Mouse (Mus musculus) limb, embryonic 15.5 days (tissue): ENCODE results near the gene Pcsk4. TPM values are rescaled to one million over a fixed set of nuclear protein-coding genes. Genes with fewer than 3 reads are reported as not detected.

Experiments used
- ATAC-seq: fragments of 200-750 bp; cut with Nextera tagmentation; 2 replicates; pipeline ENCODE4 v1.8.0; 2017; ENCODE audit warnings: low read depth, moderate TSS enrichment; ENCODE audit not compliant: insufficient number of reproducible peaks, low FRiP score, low TSS enrichment
- H3K27ac ChIP-seq: fragments of 300-500 bp; sonication (generic); 2 replicates; pipeline ENCODE4 v1.5.1; 2015; ENCODE audit warnings: moderate library complexity, mild to moderate bottlenecking, inconsistent platforms
- H3K27me3 ChIP-seq: fragments of 300-500 bp; sonication (generic); 2 replicates; pipeline ENCODE4 v1.6.1; 2015; ENCODE audit warnings: inconsistent platforms
- H3K36me3 ChIP-seq: fragments of 300-500 bp; sonication (generic); 2 replicates; pipeline ENCODE4 v1.6.1; 2015; ENCODE audit warnings: inconsistent platforms
- H3K4me1 ChIP-seq: fragments of 300-500 bp; sonication (generic); 2 replicates; pipeline ENCODE4 v1.6.1; 2015; ENCODE audit warnings: inconsistent platforms
- H3K4me2 ChIP-seq: fragments of 300-500 bp; sonication (generic); 2 replicates; pipeline ENCODE4 v1.6.1; 2015; ENCODE audit warnings: mild to moderate bottlenecking, inconsistent platforms
- H3K4me3 ChIP-seq: fragments of 300-500 bp; sonication (generic); 2 replicates; pipeline ENCODE4 v1.5.1; 2015; ENCODE audit warnings: mild to moderate bottlenecking, inconsistent platforms
- H3K9ac ChIP-seq: fragments of 300-500 bp; sonication (generic); 2 replicates; pipeline ENCODE4 v1.6.1; 2015; ENCODE audit warnings: inconsistent platforms
- H3K9me3 ChIP-seq: fragments of 300-500 bp; sonication (generic); 2 replicates; pipeline ENCODE4 v1.6.1; 2016; ENCODE audit warnings: inconsistent platforms
- whole genome bisulfite sequencing: fragments of 180-500 bp; shearing (Covaris S2); methylation state at CpG from one replicate; pipeline ENCODE4 v1.1.7; 2015; 5-methylcytosine and 5-hydroxymethylcytosine counted together
- polyA plus RNA-seq: library from polyadenylated mRNA; unstranded; fragments of >200 nt; fragmentation: Nextera tagmentation; extraction: Ambion mirVana; gene quantifications from 2 replicates; pipeline ENCODE4 v1.2.1, GENCODE M21; 2015

The Pcsk4 gene
- polyA plus RNA-seq: 4.3 and 5.0 TPM in 2 replicates

DNA sequence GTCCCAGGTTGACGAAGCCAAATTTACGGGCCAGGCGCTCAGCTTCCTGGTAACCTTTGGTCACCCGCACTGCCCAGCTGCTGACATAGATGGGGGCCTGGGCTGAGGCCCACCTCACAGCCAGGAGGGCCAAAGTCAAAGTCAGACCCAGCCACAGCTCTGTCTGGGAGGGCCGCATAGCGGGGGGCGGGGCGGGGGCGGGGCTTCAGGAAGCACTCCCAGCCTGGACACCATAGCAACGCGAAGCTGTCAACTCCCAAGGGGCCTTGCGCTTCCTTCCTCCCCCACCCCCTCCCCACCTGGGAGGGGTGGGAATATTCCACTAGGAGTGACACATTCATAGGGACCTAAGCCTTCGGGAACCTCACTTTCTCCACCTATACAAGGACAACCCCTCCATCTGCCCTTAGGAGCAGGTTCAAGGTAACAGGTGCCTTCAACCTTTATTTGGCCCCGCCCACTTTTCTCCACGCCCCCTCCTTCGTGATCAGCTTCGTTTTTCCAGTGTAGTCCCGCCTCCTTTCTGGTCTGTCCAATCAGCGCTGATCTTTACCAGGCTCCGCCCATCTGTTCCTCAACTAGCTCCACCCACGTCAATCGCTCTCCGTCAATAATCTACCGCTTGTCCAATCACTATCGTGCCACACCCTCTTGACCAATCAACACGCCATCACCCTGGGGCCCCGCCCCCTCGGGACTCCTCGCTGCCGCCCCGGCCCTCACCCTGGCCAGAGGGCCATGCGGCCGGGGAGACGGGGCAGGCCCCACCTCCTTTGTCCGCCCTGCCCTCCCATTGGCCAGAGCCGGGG lies at the start of gene Pcsk4, which contains the start of gene Reep6:
Gene Pcsk4 (minus strand): TSS at position 226 of the 809 bp plus-strand sequence.
Gene Reep6 (plus strand): TSS at position 681 of the 809 bp plus-strand sequence.
- Histone ChIP-seq H3K4me3 (peak within 1 kb of the TSS; percentile 49), H3K9me3 (no peaks in the 10 kb centered on the region), H3K9ac (peak within 1 kb of the TSS; percentile 33; the same call in 1 of the 2 replicates), H3K4me2 (peak within 1 kb of the TSS; percentile 93), H3K4me1 (peaks cover 26% of the 10 kb centered on the region), H3K27ac (no peak within 1 kb of the TSS), H3K27me3 (peaks cover 28% of the 10 kb centered on the region), H3K36me3 (no peaks in the 10 kb centered on the region)
- WGBS: 3% methylated on average over 36 of the region's 36 CpGs
- peak; percentile 91 for ATAC-seq

DNA sequence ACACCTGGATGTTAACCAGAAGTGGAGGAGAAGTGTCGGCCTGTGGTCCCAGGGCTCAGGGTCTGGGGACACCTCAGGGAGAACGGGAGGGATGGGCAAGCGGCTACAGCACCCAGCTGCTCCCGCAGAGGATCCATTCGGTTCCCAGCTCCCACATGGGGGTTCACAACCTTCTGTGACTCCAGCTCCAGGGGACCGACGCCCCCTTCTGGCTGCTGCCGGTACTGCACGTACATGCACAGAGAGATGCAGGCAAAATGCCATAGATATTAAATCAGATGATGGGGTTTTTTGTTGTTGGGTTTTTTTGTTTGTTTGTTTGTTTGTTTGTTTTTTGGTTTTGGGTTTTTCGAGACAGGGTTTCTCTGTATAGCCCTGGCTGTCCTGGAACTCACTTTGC lies 48.4 kb upstream of the Pcsk4 start:
- no peak for ATAC-seq
- Histone ChIP-seq H3K27me3 (0 out of 2 replicates have a peak, but pooled peaks cover 1% of the 10 kb centered on the region), H3K4me1 (no peaks in the 10 kb centered on the region; the same call in 1 of the 2 replicates), H3K9ac (no peak overlapping the region), H3K27ac (no peak overlapping the region), H3K4me2 (no peak overlapping the region), H3K36me3 (peaks cover 31% of the 10 kb centered on the region), H3K9me3 (no peaks in the 10 kb centered on the region), H3K4me3 (no peak overlapping the region)
- WGBS: 50% methylated on average over 10 of the region's 10 CpGs

DNA sequence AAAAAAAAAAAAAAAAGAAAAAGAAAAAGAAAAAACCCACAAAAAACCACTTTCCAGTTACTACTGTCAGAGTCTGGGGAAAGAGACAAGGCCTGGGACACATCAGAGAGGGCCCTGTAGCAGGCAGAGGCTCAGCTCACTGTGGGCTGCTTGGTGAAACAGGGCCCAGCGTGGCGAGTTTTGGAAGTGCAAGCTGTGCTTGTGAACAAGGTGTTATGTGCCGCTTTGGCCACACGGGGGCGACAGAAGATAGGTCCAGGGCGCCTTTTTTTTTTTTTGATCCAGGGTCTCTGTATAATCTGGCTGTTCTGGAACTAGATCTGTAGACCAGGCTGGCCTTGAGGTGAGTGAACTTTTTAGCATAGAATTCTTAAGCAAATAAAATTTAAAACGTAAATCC lies 46.9 kb upstream of the Pcsk4 start:
- H3K4me1 ChIP-seq: peaks cover 11% of the 10 kb centered on the region
- no peak overlapping the region for H3K4me2 ChIP-seq
- ATAC-seq: no peak
- no peaks in the 10 kb centered on the region for H3K9me3 ChIP-seq
- WGBS: 2% methylated on average over 7 of the region's 7 CpGs
- peaks cover 16% of the 10 kb centered on the region for H3K36me3 ChIP-seq
- no peak overlapping the region for H3K27ac ChIP-seq
- 0 out of 2 replicates have a peak, but pooled peaks cover 3% of the 10 kb centered on the region for H3K27me3 ChIP-seq
- no peak overlapping the region for H3K9ac ChIP-seq
- H3K4me3 ChIP-seq: no peak overlapping the region

DNA sequence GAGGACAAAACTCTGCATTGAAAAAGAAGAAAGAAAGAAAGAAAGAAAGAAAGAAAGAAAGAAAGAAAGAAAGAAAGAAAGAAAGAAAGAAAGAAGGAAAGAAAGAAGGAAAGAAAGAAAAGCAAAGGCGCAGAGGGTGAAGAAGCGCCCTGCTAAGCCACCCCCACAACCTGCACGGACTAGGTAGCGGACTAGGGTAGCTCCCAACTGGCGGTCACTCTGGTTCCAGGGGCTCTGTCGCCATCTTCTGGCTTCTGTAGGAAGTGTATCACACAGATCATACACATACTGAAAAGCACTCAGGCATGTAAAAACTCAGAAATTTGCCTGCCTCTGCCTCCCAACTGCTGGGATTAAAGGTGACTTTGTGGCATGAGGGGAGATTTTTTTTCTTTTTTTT lies 44.8 kb upstream of the Pcsk4 start:
- H3K4me3 ChIP-seq: no peak overlapping the region
- no peak overlapping the region for H3K27ac ChIP-seq
- H3K9ac ChIP-seq: no peak overlapping the region
- WGBS: 27% methylated on average over 6 of the region's 6 CpGs
- H3K27me3 ChIP-seq: 0 out of 2 replicates have a peak, but pooled peaks cover 3% of the 10 kb centered on the region
- no peak for ATAC-seq
- no peak overlapping the region for H3K4me2 ChIP-seq
- no peaks in the 10 kb centered on the region for H3K9me3 ChIP-seq
- peaks cover 11% of the 10 kb centered on the region for H3K4me1 ChIP-seq
- H3K36me3 ChIP-seq: no peaks in the 10 kb centered on the region

DNA sequence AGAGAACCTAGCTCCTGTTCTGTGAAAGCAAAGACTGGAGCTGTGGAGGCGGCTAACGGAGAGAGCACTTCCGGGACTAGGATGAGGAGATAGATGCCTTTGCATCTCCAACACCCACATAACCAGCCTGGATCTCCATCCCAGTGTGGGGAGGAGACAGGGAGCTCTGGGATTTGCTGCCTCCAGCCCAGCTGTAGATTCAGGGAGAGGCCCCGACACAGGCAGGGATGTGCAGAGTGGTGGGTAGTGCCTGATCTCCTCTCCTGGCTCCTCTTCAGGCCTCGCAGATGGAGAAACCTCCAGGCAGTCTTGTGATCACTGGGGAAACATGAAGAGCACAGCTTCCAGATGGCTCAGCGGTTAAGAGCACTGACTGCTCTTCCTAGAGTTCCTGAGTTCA lies 43.4 kb upstream of the Pcsk4 start:
- no peak overlapping the region for H3K9ac ChIP-seq
- H3K9me3 ChIP-seq: no peaks in the 10 kb centered on the region
- WGBS: 78% methylated on average over 6 of the region's 6 CpGs
- peaks cover 11% of the 10 kb centered on the region for H3K4me1 ChIP-seq
- H3K36me3 ChIP-seq: no peaks in the 10 kb centered on the region
- no peak overlapping the region for H3K4me3 ChIP-seq
- no peak overlapping the region for H3K27ac ChIP-seq
- H3K27me3 ChIP-seq: 0 out of 2 replicates have a peak, but pooled peaks cover 3% of the 10 kb centered on the region
- no peak for ATAC-seq
- no peak overlapping the region for H3K4me2 ChIP-seq

DNA sequence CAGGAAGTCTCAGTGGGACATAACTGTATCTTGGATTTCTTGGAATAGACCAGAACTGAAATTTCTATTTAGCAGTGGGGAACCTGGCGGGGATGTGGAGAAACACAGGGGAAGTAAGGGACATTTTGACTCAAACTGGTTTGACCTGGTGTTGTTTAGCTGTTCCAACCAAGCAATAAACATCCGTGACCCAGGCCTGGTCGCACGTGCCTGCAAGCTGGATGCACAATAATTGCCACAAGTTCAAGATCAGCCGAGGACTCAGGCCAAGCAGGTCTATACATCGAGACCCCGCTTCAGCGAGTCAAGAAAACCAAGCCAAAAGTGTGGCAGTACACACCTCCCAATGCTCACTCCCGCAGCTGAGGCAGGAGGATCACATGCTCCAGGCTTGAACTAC lies 42.7 kb upstream of the Pcsk4 start:
- Histone ChIP-seq H3K4me2 (peak overlapping the region; percentile 38), H3K27me3 (0 out of 2 replicates have a peak, but pooled peaks cover 3% of the 10 kb centered on the region), H3K36me3 (no peaks in the 10 kb centered on the region), H3K4me3 (peak overlapping the region; percentile 31; the same call in 1 of the 2 replicates), H3K27ac (0 out of 2 replicates have a peak overlapping the region, but pooled peaks have one; percentile 22), H3K4me1 (peaks cover 11% of the 10 kb centered on the region), H3K9ac (no peak overlapping the region), H3K9me3 (no peaks in the 10 kb centered on the region)
- no peak for ATAC-seq
- 40% methylated on average over 9 of the region's 9 CpGs for WGBS

DNA sequence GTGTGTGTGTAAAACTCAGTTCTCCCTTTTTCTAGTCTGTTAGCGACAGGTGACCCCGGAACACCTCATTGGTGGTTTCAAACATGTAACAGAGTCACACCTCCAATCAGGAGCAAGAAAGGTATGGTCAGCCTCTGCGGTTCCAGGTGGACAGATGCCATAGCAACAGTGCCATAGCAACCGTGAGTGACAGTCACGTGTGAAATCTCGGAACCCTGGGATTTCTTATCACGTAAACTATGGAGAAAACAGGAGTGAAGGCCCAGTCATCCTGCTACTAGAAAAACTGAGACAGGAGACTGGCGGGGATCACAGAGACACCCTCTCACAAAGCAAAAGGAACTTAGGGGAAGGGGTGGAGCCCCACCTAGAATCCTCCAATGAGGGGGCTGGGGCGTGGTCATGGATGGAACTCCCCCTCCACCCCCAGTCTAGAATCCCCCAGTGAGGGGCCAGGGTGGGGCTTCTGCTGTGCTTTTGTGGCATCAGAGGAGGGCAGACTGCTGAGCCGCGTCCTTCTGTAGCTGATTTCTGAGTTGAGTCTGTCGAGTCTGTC lies 42.2 kb upstream of the Pcsk4 start:
- peaks cover 11% of the 10 kb centered on the region for H3K4me1 ChIP-seq
- WGBS: 2% methylated on average over 12 of the region's 12 CpGs
- no peaks in the 10 kb centered on the region for H3K36me3 ChIP-seq
- H3K4me3 ChIP-seq: peak overlapping the region; percentile 31
- H3K27me3 ChIP-seq: 0 out of 2 replicates have a peak, but pooled peaks cover 3% of the 10 kb centered on the region
- no peaks in the 10 kb centered on the region for H3K9me3 ChIP-seq
- no peak overlapping the region for H3K9ac ChIP-seq
- H3K4me2 ChIP-seq: peak overlapping the region; percentile 38
- peak overlapping the region; percentile 8; the same call in 1 of the 2 replicates for H3K27ac ChIP-seq
- peak; percentile 54 for ATAC-seq

DNA sequence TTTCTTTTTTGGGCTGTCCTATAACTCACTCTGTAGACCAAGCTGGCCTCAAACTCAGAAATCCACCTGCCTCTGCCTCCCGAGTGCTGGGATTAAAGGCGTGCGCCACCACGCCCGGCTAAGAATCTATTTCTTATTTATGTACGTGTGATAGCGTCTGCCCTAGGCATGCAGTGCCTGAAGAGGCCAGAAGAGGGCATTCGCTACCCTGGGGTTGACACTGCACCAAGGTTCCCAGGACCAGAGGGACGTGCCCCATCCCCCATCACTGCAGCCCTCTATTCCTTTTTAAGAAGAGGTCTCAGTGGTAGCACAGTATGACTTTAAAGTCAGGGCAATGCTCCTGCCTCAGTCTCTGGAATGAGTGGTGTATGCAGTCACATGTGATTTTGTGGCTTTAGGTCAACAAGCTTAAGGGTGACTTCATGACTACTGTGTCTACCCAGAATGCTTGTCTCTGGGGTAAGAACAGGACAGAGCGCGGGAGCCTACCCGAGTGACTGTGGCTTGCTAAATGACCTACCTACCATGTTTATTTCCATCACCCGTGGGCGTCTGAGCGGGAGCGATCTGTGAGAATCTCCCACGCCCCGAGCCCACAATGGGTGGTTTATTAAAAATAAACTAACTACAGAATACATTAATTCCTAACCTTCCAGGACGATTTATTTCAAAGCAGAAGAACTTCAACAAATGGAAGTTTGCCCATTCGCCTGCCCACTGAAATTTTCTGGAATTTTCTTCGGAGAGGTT lies 40.9 kb upstream of the Pcsk4 start:
- 0 out of 2 replicates have a peak, but pooled peaks cover 6% of the 10 kb centered on the region for H3K27me3 ChIP-seq
- H3K4me1 ChIP-seq: peaks cover 11% of the 10 kb centered on the region
- no peak overlapping the region for H3K9ac ChIP-seq
- WGBS: 79% methylated on average over 21 of the region's 21 CpGs
- no peak overlapping the region for H3K4me3 ChIP-seq
- no peaks in the 10 kb centered on the region for H3K9me3 ChIP-seq
- no peaks in the 10 kb centered on the region for H3K36me3 ChIP-seq
- ATAC-seq: no peak
- no peak overlapping the region for H3K27ac ChIP-seq
- no peak overlapping the region for H3K4me2 ChIP-seq

DNA sequence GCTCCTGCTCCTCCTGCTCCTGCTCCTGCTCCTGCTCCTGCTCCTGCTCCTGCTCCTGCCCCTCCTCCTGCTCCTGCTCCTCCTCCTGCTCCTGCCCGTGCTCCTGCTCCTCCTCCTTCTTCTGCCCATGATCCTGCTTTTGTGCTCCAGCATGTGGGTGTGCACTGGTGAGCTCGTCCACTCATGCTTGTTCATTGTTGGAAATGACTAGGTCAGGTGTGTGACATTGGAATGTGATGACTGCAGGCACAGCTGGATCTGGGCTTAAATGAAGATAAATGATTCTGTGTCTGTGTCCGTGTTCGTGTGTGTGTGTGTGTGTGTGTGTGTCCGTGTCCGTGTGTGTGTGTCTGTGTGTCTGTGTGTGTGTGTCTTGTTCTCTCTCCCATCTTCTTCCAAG lies 39.1 kb upstream of the Pcsk4 start:
- Histone ChIP-seq H3K9me3 (no peaks in the 10 kb centered on the region), H3K4me1 (peaks cover 11% of the 10 kb centered on the region), H3K9ac (no peak overlapping the region), H3K4me2 (no peak overlapping the region), H3K27ac (no peak overlapping the region), H3K4me3 (no peak overlapping the region), H3K36me3 (no peaks in the 10 kb centered on the region), H3K27me3 (peaks cover 22% of the 10 kb centered on the region)
- no peak for ATAC-seq
- WGBS: 86% methylated on average over 6 of the region's 6 CpGs

DNA sequence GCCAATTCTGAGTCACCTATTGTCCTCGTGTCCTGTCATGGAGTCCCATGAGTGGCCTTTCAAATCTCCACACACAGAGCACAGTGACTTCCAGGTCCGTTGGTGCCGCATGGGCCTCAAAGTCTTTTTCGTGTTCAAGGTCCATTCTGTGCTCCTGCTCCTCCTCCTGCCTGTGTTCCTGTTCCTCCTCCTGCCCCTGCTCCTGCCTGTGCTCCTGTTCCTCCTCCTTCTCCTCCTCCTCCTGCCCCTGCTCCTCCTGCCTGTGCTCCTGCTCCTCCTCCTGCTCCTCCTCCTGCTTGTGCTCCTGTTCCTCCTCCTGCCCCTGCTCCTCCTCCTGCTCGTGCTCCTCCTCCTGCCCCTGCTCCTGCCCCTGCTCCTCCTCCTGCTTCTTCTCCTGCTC lies 38.7 kb upstream of the Pcsk4 start:
- H3K4me3 ChIP-seq: no peak overlapping the region
- WGBS: 57% methylated on average over 5 of the region's 5 CpGs
- no peak for ATAC-seq
- H3K4me2 ChIP-seq: no peak overlapping the region
- H3K27me3 ChIP-seq: peaks cover 22% of the 10 kb centered on the region
- no peaks in the 10 kb centered on the region for H3K36me3 ChIP-seq
- no peak overlapping the region for H3K27ac ChIP-seq
- no peak overlapping the region for H3K9ac ChIP-seq
- H3K9me3 ChIP-seq: no peaks in the 10 kb centered on the region
- peaks cover 11% of the 10 kb centered on the region for H3K4me1 ChIP-seq

DNA sequence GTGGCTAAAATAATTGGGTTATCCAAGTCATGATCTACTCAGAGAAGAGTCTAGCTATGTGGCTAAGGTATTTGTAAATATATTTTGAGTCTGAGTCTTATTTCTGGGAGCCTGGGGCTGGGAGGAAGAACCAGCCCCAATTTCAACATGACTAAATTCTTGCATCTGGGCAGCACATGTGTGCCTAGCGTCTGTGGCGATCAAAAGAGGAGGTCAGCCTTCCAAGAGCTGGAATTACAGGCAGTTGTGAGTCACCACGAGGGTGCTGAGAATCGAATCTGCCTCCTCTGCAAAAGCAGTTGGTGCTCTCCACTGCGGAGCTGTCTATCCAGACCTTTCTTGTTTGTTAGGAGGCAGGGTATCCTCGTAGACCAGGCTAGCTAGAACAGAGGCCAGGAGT lies 36.4 kb upstream of the Pcsk4 start:
- Histone ChIP-seq H3K36me3 (no peaks in the 10 kb centered on the region), H3K4me2 (no peak overlapping the region), H3K4me3 (no peak overlapping the region), H3K4me1 (no peaks in the 10 kb centered on the region), H3K9ac (no peak overlapping the region), H3K9me3 (no peaks in the 10 kb centered on the region), H3K27me3 (peaks cover 22% of the 10 kb centered on the region), H3K27ac (no peak overlapping the region)
- WGBS: 43% methylated on average over 6 of the region's 6 CpGs
- no peak for ATAC-seq
